Mouse (Mus musculus): Measurements from ENCODE around the gene Vgll4. TPM values are rescaled to one million over a fixed set of nuclear protein-coding genes. Genes with fewer than 3 reads are reported as not detected.
A peak's percentile ranks its signal among the peaks of the same experiment; 100 is the strongest.

Gene Vgll4
- polyA plus RNA-seq, 1 experiment from 2014 or later: 51.6 TPM

- 0 out of 2 replicates have a peak overlapping the region, but pooled peaks have one; percentile 3 for H3K4me3 ChIP-seq (ENCODE audit: low read depth, low read length)
- WGBS (ENCODE audit: insufficient replicate concordance): 43% methylated on average over 19 of the region's 19 CpGs
- peak overlapping the region; percentile 67 for H3K4me2 ChIP-seq
- no peaks in the 10 kb centered on the region for H3K9me3 ChIP-seq (replicated peaks; ENCODE audit: control insufficient read depth, low read length)
- H3K36me3 ChIP-seq (ENCODE audit: control insufficient read depth, insufficient read depth, low read length): no peaks in the 10 kb centered on the region
- peaks cover 75% of the 10 kb centered on the region for H3K4me1 ChIP-seq (ENCODE audit: control insufficient read depth, insufficient read depth, low read length)
- no peaks in the 10 kb centered on the region for H3K27me3 ChIP-seq (ENCODE audit: control insufficient read depth, insufficient read depth, low read length)
- no peak for ATAC-seq (replicated peaks; ENCODE audit: insufficient number of reproducible peaks, low FRiP score, low TSS enrichment)
- H3K9ac ChIP-seq (ENCODE audit: low read depth, low read length): no peak overlapping the region
- H3K27ac ChIP-seq (ENCODE audit: low read depth, low read length): no peak overlapping the region
Measured at GRCm38 (mm10) chr6:114915915-114916714, 53.7 kb downstream of the Vgll4 start.

- Histone ChIP-seq H3K4me3 (ENCODE audit: low read depth, low read length) (no peak overlapping the region), H3K27me3 (ENCODE audit: control insufficient read depth, insufficient read depth, low read length) (no peaks in the 10 kb centered on the region), H3K9me3 (replicated peaks; ENCODE audit: control insufficient read depth, low read length) (no peaks in the 10 kb centered on the region), H3K36me3 (ENCODE audit: control insufficient read depth, insufficient read depth, low read length) (no peaks in the 10 kb centered on the region), H3K4me2 (no peak overlapping the region), H3K9ac (ENCODE audit: low read depth, low read length) (no peak overlapping the region), H3K27ac (ENCODE audit: low read depth, low read length) (no peak overlapping the region), H3K4me1 (ENCODE audit: control insufficient read depth, insufficient read depth, low read length) (peaks cover 70% of the 10 kb centered on the region)
- WGBS (ENCODE audit: insufficient replicate concordance): 53% methylated on average over 10 of the region's 10 CpGs
- no peak for ATAC-seq (replicated peaks; ENCODE audit: insufficient number of reproducible peaks, low FRiP score, low TSS enrichment)
Measured at GRCm38 (mm10) chr6:114914041-114914716, 55.6 kb downstream of the Vgll4 start.

- no peak overlapping the region for H3K4me3 ChIP-seq (ENCODE audit: low read depth, low read length)
Measured at GRCm38 (mm10) chr6:114913142-114913541, 56.7 kb downstream of the Vgll4 start.

GRCm38 (mm10) chr6:114911540-114911939, 58.3 kb downstream of the Vgll4 start:
- 87% methylated on average over 3 of the region's 3 CpGs for WGBS (ENCODE audit: insufficient replicate concordance)
- Histone ChIP-seq H3K9ac (ENCODE audit: low read depth, low read length) (no peak overlapping the region), H3K4me1 (ENCODE audit: control insufficient read depth, insufficient read depth, low read length) (peaks cover 60% of the 10 kb centered on the region), H3K27ac (ENCODE audit: low read depth, low read length) (no peak overlapping the region), H3K27me3 (ENCODE audit: control insufficient read depth, insufficient read depth, low read length) (no peaks in the 10 kb centered on the region), H3K36me3 (ENCODE audit: control insufficient read depth, insufficient read depth, low read length) (no peaks in the 10 kb centered on the region), H3K9me3 (replicated peaks; ENCODE audit: control insufficient read depth, low read length) (no peaks in the 10 kb centered on the region), H3K4me2 (no peak overlapping the region), H3K4me3 (ENCODE audit: low read depth, low read length) (no peak overlapping the region)
- no peak for ATAC-seq (replicated peaks; ENCODE audit: insufficient number of reproducible peaks, low FRiP score, low TSS enrichment)

More at GRCm38 (mm10) chr6:114913142-114913541, 56.7 kb downstream of the Vgll4 start:
- H3K27me3 ChIP-seq (ENCODE audit: control insufficient read depth, insufficient read depth, low read length): no peaks in the 10 kb centered on the region
- H3K9me3 ChIP-seq (replicated peaks; ENCODE audit: control insufficient read depth, low read length): no peaks in the 10 kb centered on the region
- H3K36me3 ChIP-seq (ENCODE audit: control insufficient read depth, insufficient read depth, low read length): no peaks in the 10 kb centered on the region
- ATAC-seq (replicated peaks; ENCODE audit: insufficient number of reproducible peaks, low FRiP score, low TSS enrichment): no peak
- no peak overlapping the region for H3K4me2 ChIP-seq
- 58% methylated on average over 4 of the region's 4 CpGs for WGBS (ENCODE audit: insufficient replicate concordance)
- peaks cover 64% of the 10 kb centered on the region for H3K4me1 ChIP-seq (ENCODE audit: control insufficient read depth, insufficient read depth, low read length)
- no peak overlapping the region for H3K9ac ChIP-seq (ENCODE audit: low read depth, low read length)
- H3K27ac ChIP-seq (ENCODE audit: low read depth, low read length): no peak overlapping the region

GRCm38 (mm10) chr6:114909801-114910200, 60.0 kb downstream of the Vgll4 start:
- ATAC-seq (replicated peaks; ENCODE audit: insufficient number of reproducible peaks, low FRiP score, low TSS enrichment): no peak
- no peaks in the 10 kb centered on the region for H3K36me3 ChIP-seq (ENCODE audit: control insufficient read depth, insufficient read depth, low read length)
- peaks cover 58% of the 10 kb centered on the region for H3K4me1 ChIP-seq (ENCODE audit: control insufficient read depth, insufficient read depth, low read length)
- WGBS (ENCODE audit: insufficient replicate concordance): 86% methylated on average over 7 of the region's 7 CpGs
- H3K9me3 ChIP-seq (replicated peaks; ENCODE audit: control insufficient read depth, low read length): no peaks in the 10 kb centered on the region
- H3K4me2 ChIP-seq: no peak overlapping the region
- H3K27ac ChIP-seq (ENCODE audit: low read depth, low read length): no peak overlapping the region
- no peaks in the 10 kb centered on the region for H3K27me3 ChIP-seq (ENCODE audit: control insufficient read depth, insufficient read depth, low read length)
- no peak overlapping the region for H3K9ac ChIP-seq (ENCODE audit: low read depth, low read length)
- H3K4me3 ChIP-seq (ENCODE audit: low read depth, low read length): no peak overlapping the region

GRCm38 (mm10) chr6:114907459-114907858, 62.3 kb downstream of the Vgll4 start:
- H3K4me1 ChIP-seq (ENCODE audit: control insufficient read depth, insufficient read depth, low read length): peaks cover 59% of the 10 kb centered on the region
- H3K9me3 ChIP-seq (replicated peaks; ENCODE audit: control insufficient read depth, low read length): no peaks in the 10 kb centered on the region
- 91% methylated on average over 6 of the region's 6 CpGs for WGBS (ENCODE audit: insufficient replicate concordance)

GRCm38 (mm10) chr6:114906209-114906608, 63.6 kb downstream of the Vgll4 start:
- no peaks in the 10 kb centered on the region for H3K9me3 ChIP-seq (replicated peaks; ENCODE audit: control insufficient read depth, low read length)
- no peak for ATAC-seq (replicated peaks; ENCODE audit: insufficient number of reproducible peaks, low FRiP score, low TSS enrichment)
- H3K4me1 ChIP-seq (ENCODE audit: control insufficient read depth, insufficient read depth, low read length): peaks cover 67% of the 10 kb centered on the region
- H3K9ac ChIP-seq (ENCODE audit: low read depth, low read length): no peak overlapping the region
- no peaks in the 10 kb centered on the region for H3K27me3 ChIP-seq (ENCODE audit: control insufficient read depth, insufficient read depth, low read length)
- no peak overlapping the region for H3K4me3 ChIP-seq (ENCODE audit: low read depth, low read length)
- no peaks in the 10 kb centered on the region for H3K36me3 ChIP-seq (ENCODE audit: control insufficient read depth, insufficient read depth, low read length)
- 50% methylated on average over 5 of the region's 5 CpGs for WGBS (ENCODE audit: insufficient replicate concordance)
- no peak overlapping the region for H3K27ac ChIP-seq (ENCODE audit: low read depth, low read length)
- H3K4me2 ChIP-seq: no peak overlapping the region

More at GRCm38 (mm10) chr6:114907459-114907858, 62.3 kb downstream of the Vgll4 start:
- no peaks in the 10 kb centered on the region for H3K36me3 ChIP-seq (ENCODE audit: control insufficient read depth, insufficient read depth, low read length)
- H3K9ac ChIP-seq (ENCODE audit: low read depth, low read length): no peak overlapping the region
- no peak overlapping the region for H3K4me3 ChIP-seq (ENCODE audit: low read depth, low read length)
- no peaks in the 10 kb centered on the region for H3K27me3 ChIP-seq (ENCODE audit: control insufficient read depth, insufficient read depth, low read length)
- no peak for ATAC-seq (replicated peaks; ENCODE audit: insufficient number of reproducible peaks, low FRiP score, low TSS enrichment)
- no peak overlapping the region for H3K27ac ChIP-seq (ENCODE audit: low read depth, low read length)
- H3K4me2 ChIP-seq: no peak overlapping the region

GRCm38 (mm10) chr6:114905253-114906028, 64.4 kb downstream of the Vgll4 start:
- H3K27ac ChIP-seq (ENCODE audit: low read depth, low read length): no peak overlapping the region
- H3K4me2 ChIP-seq: no peak overlapping the region
- no peaks in the 10 kb centered on the region for H3K36me3 ChIP-seq (ENCODE audit: control insufficient read depth, insufficient read depth, low read length)
- H3K4me3 ChIP-seq (ENCODE audit: low read depth, low read length): no peak overlapping the region
- WGBS (ENCODE audit: insufficient replicate concordance): 55% methylated on average over 8 of the region's 8 CpGs
- no peak for ATAC-seq (replicated peaks; ENCODE audit: insufficient number of reproducible peaks, low FRiP score, low TSS enrichment)
- no peak overlapping the region for H3K9ac ChIP-seq (ENCODE audit: low read depth, low read length)
- H3K9me3 ChIP-seq (replicated peaks; ENCODE audit: control insufficient read depth, low read length): no peaks in the 10 kb centered on the region
- H3K4me1 ChIP-seq (ENCODE audit: control insufficient read depth, insufficient read depth, low read length): peaks cover 75% of the 10 kb centered on the region
- no peaks in the 10 kb centered on the region for H3K27me3 ChIP-seq (ENCODE audit: control insufficient read depth, insufficient read depth, low read length)

Data from heart, embryonic 11.5 days (tissue).